Mouse (Mus musculus): Measurements from ENCODE around the gene Fam216b. TPM values are rescaled to one million over a fixed set of nuclear protein-coding genes. Genes with fewer than 3 reads are reported as not detected.

The Fam216b gene
- total and polyA plus RNA-seq, 3 experiments: 0.38 TPM; not detected in 2

DNA sequence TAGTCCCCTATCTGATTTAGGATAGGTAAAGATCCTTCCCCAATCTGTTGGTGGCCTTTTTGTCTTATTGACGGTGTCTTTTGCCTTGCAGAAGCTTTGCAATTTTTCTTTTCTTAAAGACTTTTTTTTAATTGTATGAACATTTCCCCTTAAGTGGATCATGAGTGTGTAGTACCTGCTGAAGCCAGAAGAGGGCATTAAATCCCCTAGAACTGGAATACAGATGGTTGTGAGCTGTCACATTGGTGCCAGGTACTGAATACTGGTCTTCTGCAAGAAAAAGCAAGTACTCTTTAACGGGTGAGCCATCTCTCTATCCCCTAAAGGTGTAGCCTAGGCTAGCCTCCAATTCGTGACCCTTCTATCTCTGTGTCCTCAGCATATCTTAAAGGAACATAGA, 32.4 kb downstream of the Fam216b start:
- no peak for TF ChIP-seq TAL1 (conservative IDR thresholded peaks at IDR 0.05; ENCODE audit: low read depth, low read length)
- no peak for TF ChIP-seq GATA1 (IDR thresholded peaks at IDR 0.05; ENCODE audit: borderline replicate concordance, low read length)
- no peak for TF ChIP-seq CTCF (IDR thresholded peaks at IDR 0.05; ENCODE audit: low read depth, low read length)
- no peak for TF ChIP-seq GATA2 (IDR thresholded peaks at IDR 0.05; ENCODE audit: borderline replicate concordance, low read depth, low read length)
- TF ChIP-seq POLR2AphosphoS5 (IDR thresholded peaks at IDR 0.05; ENCODE audit: insufficient replicate concordance, low read depth, low read length): no peak
- Histone ChIP-seq H3K4me3 (ENCODE audit: low read depth, low read length) (no peak overlapping the region), H3K4me1 (ENCODE audit: insufficient read depth, low read depth, low read length) (no peaks in the 10 kb centered on the region), H3K9me3 (replicated peaks) (peaks cover 37% of the 10 kb centered on the region), H3K27me3 (ENCODE audit: insufficient read depth, low read length) (no peaks in the 10 kb centered on the region), H3K36me3 (replicated peaks) (no peaks in the 10 kb centered on the region)
- DNase-seq (ENCODE audit: low spot score) (no peak), ATAC-seq (ENCODE audit: extremely low read depth, insufficient number of reproducible peaks, low FRiP score, poor library complexity, severe bottlenecking) (no peak)

DNA sequence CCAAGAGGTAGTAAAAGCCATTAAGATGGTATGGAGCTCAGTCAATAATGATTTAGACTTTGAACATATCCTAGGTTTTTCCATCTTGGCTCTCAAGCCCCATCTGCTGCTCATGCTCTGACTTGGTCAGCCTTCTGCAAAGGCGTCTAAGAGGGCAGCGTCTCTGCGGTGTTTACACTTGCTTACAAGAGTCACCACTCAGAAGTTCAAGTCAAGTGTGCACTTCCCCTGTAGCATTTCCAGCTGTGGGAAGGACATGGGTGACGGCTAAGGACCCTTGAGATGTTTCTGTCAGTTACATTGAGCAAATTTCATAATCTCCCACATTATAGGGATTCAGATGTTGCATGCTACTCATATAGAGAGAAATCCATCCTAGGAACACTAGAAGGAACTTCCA, 40.1 kb downstream of the Fam216b start:
- Histone ChIP-seq H3K27me3 (ENCODE audit: insufficient read depth, low read length) (no peaks in the 10 kb centered on the region), H3K4me1 (ENCODE audit: insufficient read depth, low read depth, low read length) (no peaks in the 10 kb centered on the region), H3K4me3 (ENCODE audit: low read depth, low read length) (no peak overlapping the region), H3K9me3 (replicated peaks) (peaks cover 47% of the 10 kb centered on the region), H3K36me3 (replicated peaks) (no peaks in the 10 kb centered on the region)
- DNase-seq (ENCODE audit: low spot score) (no peak), ATAC-seq (ENCODE audit: extremely low read depth, insufficient number of reproducible peaks, low FRiP score, poor library complexity, severe bottlenecking) (no peak)
- no peak for TF ChIP-seq POLR2AphosphoS5 (IDR thresholded peaks at IDR 0.05; ENCODE audit: insufficient replicate concordance, low read depth, low read length)
- no peak for TF ChIP-seq TAL1 (conservative IDR thresholded peaks at IDR 0.05; ENCODE audit: low read depth, low read length)
- TF ChIP-seq CTCF (IDR thresholded peaks at IDR 0.05; ENCODE audit: low read depth, low read length): no peak
- TF ChIP-seq GATA2 (IDR thresholded peaks at IDR 0.05; ENCODE audit: borderline replicate concordance, low read depth, low read length): no peak
- no peak for TF ChIP-seq GATA1 (IDR thresholded peaks at IDR 0.05; ENCODE audit: borderline replicate concordance, low read length)

DNA sequence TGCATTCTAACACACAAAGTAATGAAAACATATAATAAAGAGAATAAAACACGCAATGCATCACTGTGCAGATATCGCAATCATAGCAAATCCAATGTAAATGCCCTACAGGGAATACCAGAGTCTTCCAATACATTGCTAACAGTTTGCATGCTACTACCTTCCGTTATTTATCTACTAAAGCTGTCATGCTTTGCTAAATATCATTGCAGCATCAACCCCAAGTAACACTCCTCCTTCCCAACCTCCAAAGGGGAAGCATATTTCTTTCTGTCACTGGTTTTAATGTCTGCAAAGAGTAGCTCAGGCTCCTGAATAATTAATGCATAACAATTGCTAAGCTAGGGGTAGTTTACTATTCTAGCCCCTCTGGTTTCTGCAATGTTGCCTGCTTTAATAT, 40.5 kb downstream of the Fam216b start:
- ATAC-seq (ENCODE audit: extremely low read depth, insufficient number of reproducible peaks, low FRiP score, poor library complexity, severe bottlenecking): no peak
- Histone ChIP-seq H3K4me1 (ENCODE audit: insufficient read depth, low read depth, low read length) (no peaks in the 10 kb centered on the region), H3K4me3 (ENCODE audit: low read depth, low read length) (no peak overlapping the region), H3K27me3 (ENCODE audit: insufficient read depth, low read length) (no peaks in the 10 kb centered on the region), H3K9me3 (replicated peaks) (peaks cover 43% of the 10 kb centered on the region), H3K36me3 (replicated peaks) (no peaks in the 10 kb centered on the region)
- DNase-seq (ENCODE audit: low spot score): no peak
- TF ChIP-seq POLR2AphosphoS5 (IDR thresholded peaks at IDR 0.05; ENCODE audit: insufficient replicate concordance, low read depth, low read length): no peak
- no peak for TF ChIP-seq GATA1 (IDR thresholded peaks at IDR 0.05; ENCODE audit: borderline replicate concordance, low read length)
- no peak for TF ChIP-seq CTCF (IDR thresholded peaks at IDR 0.05; ENCODE audit: low read depth, low read length)
- no peak for TF ChIP-seq TAL1 (conservative IDR thresholded peaks at IDR 0.05; ENCODE audit: low read depth, low read length)
- TF ChIP-seq GATA2 (IDR thresholded peaks at IDR 0.05; ENCODE audit: borderline replicate concordance, low read depth, low read length): no peak

DNA sequence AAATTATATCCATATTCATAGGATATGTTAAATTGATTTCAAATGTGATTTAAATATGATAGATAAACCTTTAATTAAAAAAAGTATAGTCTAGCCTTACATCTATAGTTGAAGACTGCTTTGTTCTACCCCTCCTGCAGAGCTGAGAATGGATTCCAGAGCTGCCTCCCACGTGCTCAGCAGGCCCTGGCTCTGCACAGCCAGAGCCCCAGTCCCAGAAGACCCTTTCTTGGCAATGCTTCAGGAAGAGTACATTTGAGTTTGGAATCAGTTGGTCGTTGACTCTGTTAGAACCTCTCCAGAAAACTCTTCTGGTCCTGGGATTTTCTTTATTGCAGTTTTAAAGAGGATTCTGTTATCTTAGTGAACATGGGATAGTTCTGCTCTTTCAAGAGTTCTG, 45.7 kb downstream of the Fam216b start:
- H3K4me3 ChIP-seq (ENCODE audit: low read depth, low read length): no peak overlapping the region
- no peaks in the 10 kb centered on the region for H3K36me3 ChIP-seq (replicated peaks)
- H3K9me3 ChIP-seq (replicated peaks): peaks cover 24% of the 10 kb centered on the region
- DNase-seq (ENCODE audit: low spot score) (no peak), ATAC-seq (ENCODE audit: extremely low read depth, insufficient number of reproducible peaks, low FRiP score, poor library complexity, severe bottlenecking) (no peak)
- TF ChIP-seq TAL1 (conservative IDR thresholded peaks at IDR 0.05; ENCODE audit: low read depth, low read length) (no peak), POLR2AphosphoS5 (IDR thresholded peaks at IDR 0.05; ENCODE audit: insufficient replicate concordance, low read depth, low read length) (no peak), GATA1 (IDR thresholded peaks at IDR 0.05; ENCODE audit: borderline replicate concordance, low read length) (no peak), CTCF (IDR thresholded peaks at IDR 0.05; ENCODE audit: low read depth, low read length) (no peak), GATA2 (IDR thresholded peaks at IDR 0.05; ENCODE audit: borderline replicate concordance, low read depth, low read length) (no peak)
- no peaks in the 10 kb centered on the region for H3K4me1 ChIP-seq (ENCODE audit: insufficient read depth, low read depth, low read length)
- no peaks in the 10 kb centered on the region for H3K27me3 ChIP-seq (ENCODE audit: insufficient read depth, low read length)

DNA sequence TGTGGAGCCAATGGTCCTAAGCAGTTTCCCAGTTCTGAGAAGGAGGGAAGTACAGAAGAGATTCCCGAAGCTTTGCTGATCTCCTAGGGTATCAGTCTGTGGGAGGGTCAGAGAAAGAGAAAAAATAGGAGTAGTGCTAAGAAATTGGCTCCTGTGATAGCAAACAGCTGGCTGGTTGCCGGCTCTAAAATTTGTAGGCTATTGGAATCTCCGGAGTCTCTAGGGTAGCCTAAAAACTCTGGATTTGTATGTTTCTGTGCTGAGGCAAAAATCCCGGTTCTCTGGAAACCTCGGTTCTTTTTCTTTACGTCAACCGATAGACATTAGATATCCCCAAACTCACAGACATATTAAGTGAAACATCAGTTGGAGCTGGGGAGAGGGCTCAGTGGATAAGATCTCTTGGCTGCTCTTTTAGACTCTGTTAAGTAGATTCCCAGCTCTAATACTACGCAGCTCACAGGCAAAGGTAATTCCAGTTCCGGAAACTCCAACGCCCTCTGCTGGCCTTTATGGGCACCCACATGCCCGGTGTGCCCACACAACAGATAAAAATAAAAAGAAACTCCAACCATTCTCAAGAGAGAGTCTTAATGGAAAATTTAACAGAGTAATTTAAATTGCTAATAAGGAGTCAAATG, 46.8 kb downstream of the Fam216b start:
- DNase-seq (ENCODE audit: low spot score): no peak
- ATAC-seq (ENCODE audit: extremely low read depth, insufficient number of reproducible peaks, low FRiP score, poor library complexity, severe bottlenecking): no peak
- Histone ChIP-seq H3K4me1 (ENCODE audit: insufficient read depth, low read depth, low read length) (no peaks in the 10 kb centered on the region), H3K36me3 (replicated peaks) (no peaks in the 10 kb centered on the region), H3K4me3 (ENCODE audit: low read depth, low read length) (no peak overlapping the region), H3K9me3 (replicated peaks) (peaks cover 26% of the 10 kb centered on the region), H3K27me3 (ENCODE audit: insufficient read depth, low read length) (no peaks in the 10 kb centered on the region)
- TF ChIP-seq TAL1 (conservative IDR thresholded peaks at IDR 0.05; ENCODE audit: low read depth, low read length): no peak
- no peak for TF ChIP-seq GATA2 (IDR thresholded peaks at IDR 0.05; ENCODE audit: borderline replicate concordance, low read depth, low read length)
- TF ChIP-seq CTCF (IDR thresholded peaks at IDR 0.05; ENCODE audit: low read depth, low read length): no peak
- no peak for TF ChIP-seq POLR2AphosphoS5 (IDR thresholded peaks at IDR 0.05; ENCODE audit: insufficient replicate concordance, low read depth, low read length)

DNA sequence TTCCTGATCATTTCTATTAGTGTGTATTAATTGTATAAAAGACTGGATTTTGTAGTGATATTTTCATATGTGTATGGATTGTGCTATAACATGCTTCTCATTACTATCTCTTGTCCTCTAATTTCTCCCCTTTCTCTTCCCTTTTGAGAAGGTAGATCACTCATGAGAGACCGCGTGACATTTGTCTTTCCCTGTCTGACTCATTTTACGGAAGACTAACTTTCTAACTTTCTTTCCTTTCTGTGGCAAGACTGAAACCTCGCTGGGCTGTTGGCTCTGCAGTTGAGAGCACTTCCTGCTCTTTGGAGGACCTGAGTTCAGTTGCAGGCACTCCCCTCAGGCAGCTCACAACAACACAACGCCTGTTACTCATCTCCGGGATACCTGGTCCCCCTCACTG, 48.2 kb downstream of the Fam216b start:
- no peak for DNase-seq (ENCODE audit: low spot score)
- Histone ChIP-seq H3K36me3 (replicated peaks) (no peaks in the 10 kb centered on the region), H3K27me3 (ENCODE audit: insufficient read depth, low read length) (no peaks in the 10 kb centered on the region), H3K4me1 (ENCODE audit: insufficient read depth, low read depth, low read length) (no peaks in the 10 kb centered on the region), H3K9me3 (replicated peaks) (peaks cover 16% of the 10 kb centered on the region), H3K4me3 (ENCODE audit: low read depth, low read length) (no peak overlapping the region)
- ATAC-seq (ENCODE audit: extremely low read depth, insufficient number of reproducible peaks, low FRiP score, poor library complexity, severe bottlenecking): no peak
- TF ChIP-seq POLR2AphosphoS5 (IDR thresholded peaks at IDR 0.05; ENCODE audit: insufficient replicate concordance, low read depth, low read length): no peak
- TF ChIP-seq TAL1 (conservative IDR thresholded peaks at IDR 0.05; ENCODE audit: low read depth, low read length): no peak
- no peak for TF ChIP-seq GATA1 (IDR thresholded peaks at IDR 0.05; ENCODE audit: borderline replicate concordance, low read length)
- TF ChIP-seq GATA2 (IDR thresholded peaks at IDR 0.05; ENCODE audit: borderline replicate concordance, low read depth, low read length): no peak
- TF ChIP-seq CTCF (IDR thresholded peaks at IDR 0.05; ENCODE audit: low read depth, low read length): no peak
